Mouse (Mus musculus) heart, adult 11 months (tissue): ENCODE results near the gene Tmem208.

Experiments
- DNase-seq: peaks from one replicate; pipeline ENCODE4 v3.0.0; 2022

The Tmem208 gene

DNA sequence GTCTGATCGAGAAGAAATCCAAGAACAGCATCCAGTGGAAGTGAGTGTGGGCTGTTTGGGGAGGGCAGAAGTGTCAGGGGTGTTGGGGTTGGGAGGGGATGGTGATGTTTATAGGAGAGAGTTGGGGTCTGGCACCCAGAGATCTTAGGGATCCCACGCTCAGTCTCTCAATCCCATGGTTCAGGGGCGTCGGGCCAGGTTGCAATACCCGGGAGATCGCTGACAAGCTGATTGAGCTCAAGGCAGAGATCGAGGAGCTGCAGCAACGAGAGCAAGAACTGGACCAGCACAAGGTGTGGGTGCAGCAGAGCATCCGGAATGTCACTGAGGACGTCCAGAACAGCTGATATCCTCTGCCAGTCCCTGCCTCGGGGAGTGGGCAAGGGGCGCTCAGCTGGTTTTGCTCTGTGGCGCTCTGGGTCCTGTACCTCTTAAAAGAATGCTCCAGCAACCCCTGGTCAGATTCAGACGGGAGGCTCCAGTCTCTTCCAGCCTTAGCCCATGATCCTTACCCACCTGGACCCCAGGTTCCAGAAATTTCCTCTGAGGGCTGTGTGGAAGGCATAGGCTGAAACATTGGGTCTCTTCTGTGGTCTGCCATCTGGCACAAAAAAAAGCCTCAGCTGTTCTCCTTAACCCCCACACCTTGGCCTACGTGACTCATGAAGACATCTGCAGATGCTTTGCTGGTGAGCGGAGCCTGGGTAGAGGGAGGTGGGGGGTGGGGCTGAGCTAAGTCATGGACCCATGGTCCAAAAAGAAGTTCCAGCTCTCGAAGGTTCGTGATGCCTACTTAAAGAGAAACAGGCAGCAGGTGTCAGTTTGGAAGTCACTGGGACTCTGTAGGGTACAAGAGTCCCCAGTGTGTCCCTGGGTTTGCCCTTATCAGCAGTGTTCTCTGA, 27.6 kb upstream of the Tmem208 start:
- peak; percentile 92 for DNase-seq

DNA sequence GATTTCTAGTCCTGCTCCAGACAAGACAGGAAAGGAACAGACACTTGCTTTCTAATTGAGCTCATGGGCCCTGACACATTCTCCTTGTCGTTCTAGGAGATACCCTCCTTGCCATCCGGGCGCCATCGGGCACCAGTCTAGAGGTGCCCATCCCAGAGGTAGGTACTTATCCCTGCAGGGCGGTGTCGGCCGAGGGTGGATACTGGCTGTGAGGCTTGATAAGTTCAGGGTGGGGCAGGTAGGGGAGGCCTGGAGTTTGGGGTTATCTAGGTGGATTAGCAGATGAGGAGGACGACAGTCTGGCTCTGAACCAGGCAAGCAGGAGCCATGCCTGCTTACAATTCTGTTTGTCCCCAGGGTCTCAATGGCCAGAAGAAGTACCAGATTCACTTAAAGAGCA, 26.2 kb upstream of the Tmem208 start:
- peak; percentile 92 for DNase-seq

DNA sequence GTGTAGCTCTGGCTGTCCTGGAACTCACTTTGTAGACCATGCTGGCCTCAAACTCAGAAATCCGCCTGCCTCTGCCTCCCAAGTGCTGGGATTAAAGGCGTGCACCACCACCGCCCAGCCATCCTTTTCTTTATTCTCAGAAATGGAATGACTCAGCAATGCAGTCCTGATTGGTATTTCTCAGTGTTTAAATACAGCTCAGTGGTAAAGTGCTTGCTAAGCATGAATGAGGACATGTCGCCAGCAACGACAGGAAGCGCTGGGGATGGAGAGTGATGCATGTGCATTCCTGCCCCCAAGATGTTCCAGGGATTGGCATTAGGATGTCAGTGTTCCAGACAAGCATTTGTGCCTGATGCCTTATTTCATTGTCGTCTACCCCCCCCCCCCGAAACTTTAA, 22.8 kb upstream of the Tmem208 start:
- DNase-seq = no peak

DNA sequence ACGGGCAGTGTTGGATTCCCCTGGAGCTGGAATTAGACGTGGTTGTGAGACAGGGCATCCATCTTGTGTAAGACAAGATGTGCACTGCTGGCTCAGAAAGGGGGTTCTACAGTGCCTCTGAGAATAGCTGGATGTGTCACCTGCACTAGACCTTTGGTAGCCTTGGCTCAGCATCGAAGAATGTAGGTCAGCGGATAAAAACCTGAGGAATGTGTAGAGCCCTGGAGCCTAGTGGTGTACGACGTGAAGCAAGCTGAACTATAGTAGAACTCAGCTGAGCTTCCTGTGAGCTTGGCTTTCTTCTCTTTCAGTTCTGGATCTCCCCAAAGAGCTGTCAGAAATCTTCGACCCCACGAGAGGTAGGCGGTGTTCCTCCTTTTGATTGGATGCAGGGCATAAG, 22.3 kb upstream of the Tmem208 start:
- no peak for DNase-seq

DNA sequence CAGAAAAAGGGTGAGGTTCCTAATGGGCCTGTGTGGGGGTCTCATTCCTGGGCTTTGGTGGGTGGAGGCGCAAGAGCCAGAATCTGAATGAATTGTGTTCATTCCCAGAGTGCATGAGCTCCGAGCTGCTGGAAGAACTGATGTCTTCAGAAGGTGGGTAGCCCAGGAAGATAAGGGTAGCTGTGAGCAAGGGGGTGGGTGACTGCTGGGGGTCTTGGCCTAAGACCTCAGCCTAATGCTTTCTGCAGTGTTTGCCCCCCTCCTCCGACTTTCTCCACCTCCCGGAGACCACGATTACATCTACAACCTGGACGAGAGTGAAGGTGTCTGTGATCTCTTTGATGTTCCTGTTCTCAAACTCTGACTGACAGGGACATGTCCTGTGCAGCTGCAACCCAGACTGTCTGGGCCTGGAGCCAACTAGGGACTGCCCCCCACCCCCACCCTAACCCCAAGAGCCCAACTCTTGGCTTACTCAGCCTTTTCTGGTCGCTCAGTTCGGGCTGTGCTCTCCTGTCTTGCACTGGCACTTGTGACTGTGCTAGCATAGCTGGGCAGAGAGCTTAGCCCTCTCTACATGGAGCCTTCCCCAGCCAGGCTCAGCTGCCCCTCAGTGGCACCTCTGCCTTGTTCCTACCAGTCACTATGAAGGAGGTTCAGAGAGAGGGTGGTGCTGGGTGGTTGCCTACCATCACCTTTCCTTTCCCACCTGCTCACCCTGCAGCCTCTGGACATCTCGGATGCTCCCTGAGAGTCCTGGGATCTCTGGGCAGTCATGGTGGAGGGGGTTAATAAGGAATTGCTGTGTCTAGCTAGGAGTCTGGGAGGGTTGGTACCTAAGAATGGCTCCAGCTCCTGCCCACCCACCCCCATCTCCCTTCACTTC, 21.6 kb upstream of the Tmem208 start:
- DNase-seq = no peak

DNA sequence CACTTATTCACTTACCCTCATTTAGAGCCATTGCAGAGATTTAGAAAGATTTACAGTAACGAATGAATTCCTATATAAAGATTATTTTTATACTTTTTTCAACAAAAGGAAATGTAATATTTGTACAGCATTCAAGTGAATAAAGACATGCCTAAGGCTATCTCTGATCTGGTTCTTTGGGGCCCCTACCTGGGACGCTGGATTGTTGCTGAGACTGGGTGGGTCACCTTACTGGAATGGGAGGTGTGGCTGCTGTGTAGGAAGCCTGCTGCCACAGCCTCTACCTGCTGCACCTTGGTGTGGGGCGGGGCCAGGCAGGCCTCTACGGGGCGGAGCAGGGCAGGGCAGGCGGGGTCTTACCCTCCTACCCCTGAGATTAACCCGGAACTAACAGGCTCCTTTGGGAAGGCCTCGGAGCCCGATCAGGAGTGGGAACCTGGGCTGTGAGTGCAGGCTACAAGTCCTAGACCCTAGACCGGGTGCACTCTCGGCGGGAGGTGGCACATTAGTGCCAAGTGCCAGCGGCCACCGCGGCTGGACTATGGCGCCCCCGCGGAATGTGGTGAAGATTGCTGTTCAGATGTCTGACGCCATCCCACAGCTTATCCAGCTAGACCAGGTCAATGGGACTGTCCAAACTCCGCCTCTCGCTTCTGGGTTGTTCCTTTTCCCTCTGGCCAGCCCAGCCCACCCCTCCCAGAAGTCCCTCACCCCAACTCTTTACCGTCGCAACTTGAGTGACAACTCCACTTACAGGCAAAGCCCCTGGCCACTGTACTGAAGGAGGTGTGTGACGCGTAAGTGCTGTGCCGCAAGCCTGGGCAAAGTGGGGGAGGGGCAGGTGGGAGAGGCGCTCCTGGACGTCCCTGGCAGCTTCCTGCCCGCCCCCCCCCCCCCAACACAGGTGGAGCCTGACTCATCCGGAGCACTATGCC, 20.7 kb upstream of the Tmem208 start, which contains the start of gene Elmo3:
Elmo3 (plus strand) TSS at position 391 of the 935 bp plus-strand sequence.
- peak; percentile 94 for DNase-seq

DNA sequence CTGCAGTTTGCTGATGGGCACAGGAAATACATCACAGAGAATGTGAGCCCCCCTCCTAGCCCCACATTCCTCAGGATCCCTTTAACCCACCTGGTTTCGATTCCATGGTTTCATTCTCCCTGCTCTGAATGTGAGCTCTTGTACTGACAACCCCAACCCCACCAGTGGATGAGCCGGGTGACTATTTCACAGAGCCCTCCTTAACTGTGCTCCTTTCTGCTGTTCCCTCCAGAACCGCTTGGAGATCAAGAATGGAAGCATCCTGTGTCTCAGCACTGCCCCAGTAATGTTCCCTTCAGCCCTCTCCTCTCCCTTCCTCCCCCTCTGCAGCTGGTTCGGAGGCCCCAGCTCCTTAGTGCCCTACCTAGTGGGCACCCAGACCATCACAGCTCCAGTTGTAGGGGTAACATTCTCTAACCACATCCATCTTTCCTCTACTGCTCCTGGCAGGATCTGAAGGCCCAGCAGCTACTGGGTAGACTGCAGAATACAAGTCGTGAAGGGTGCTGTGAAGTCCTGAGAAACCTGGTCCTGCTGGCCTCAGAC, 19.9 kb upstream of the Tmem208 start:
- DNase-seq = no peak

DNA sequence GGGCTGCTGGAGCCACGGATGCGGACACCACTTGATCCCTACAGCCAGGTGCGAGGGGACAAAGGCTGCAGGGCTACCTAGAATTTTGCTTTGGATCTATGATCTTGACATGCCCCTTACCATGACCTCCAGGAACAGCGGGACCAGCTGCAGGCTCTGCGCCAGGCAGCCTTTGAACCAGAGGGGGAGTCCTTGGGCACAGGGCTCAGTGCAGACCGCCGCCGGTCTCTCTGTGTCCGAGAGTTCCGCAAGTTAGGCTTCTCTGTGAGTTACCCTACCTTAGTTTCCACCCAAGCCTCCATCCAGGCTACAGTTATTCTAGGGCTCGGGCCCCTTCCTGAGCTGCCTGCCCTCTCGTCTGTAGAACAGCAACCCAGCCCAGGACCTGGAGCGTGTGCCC, 18.5 kb upstream of the Tmem208 start:
- no peak for DNase-seq

DNA sequence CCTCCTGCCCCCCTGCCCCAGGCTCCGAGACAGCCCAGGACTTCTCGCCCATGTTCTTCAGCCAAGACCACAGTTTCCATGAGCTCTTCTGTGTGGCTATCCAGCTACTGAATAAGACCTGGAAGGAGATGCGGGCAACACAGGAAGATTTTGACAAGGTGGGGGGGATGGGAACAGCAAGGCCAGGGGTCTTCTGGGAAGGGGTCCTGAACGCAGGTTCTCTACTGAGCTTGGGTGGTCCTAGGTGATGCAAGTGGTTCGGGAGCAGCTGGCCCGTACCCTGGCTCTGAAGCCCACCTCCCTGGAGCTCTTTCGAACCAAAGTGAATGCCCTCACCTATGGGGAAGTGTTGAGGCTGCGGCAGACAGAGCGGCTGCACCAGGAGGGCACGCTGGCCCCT, 17.7 kb upstream of the Tmem208 start:
- DNase-seq = peak; percentile 88

DNA sequence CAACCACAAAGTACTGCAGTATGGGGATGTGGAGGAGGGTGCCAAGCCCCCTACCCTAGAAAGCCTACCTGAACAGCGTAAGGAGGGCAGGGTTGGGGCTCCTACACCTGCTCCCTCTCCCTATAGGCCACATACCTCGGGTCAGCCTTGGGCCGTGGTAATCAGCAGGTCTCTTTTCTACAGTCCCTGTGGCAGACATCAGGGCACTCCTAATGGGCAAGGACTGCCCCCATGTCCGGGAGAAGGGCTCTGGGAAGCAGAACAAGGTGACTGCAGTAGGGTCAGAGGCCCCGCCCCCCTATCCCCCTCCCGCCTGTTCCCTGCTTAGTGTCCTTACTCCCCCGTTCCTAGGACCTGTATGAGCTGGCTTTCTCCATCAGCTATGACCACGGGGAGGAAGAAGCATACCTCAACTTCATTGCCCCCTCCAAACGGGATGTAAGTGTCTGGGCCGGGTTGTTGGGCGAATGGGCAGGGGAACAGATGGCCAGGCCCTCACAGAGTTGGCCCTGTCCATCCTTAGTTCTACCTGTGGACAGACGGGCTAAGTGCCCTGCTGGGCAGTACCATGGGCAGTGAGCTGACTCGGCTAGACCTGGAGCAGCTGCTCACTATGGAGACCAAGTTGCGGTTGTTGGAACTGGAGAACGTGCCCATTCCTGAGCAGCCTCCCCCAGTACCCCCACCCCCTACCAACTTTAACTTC, 16.9 kb upstream of the Tmem208 start:
- peak; percentile 87 for DNase-seq

DNA sequence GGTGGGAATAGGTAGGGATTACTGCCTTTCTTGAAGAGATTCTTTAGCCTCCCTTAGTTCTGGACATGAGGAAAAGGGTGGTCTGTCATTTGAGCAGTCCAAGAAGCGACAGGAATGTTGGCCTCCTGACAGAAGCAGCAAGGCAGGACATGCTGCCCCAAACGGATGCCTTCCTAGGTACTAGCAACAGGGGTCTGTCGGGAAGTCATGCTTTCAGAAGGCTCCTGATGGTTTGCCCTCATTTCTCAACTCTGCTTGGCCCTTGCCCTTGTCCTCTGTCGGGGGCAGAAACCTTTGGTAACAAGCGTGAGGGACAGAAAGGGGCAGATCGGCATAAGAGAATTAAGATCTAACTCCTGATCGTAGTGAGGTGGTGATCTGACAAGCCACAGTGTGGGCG, 16.0 kb upstream of the Tmem208 start:
- DNase-seq = no peak

DNA sequence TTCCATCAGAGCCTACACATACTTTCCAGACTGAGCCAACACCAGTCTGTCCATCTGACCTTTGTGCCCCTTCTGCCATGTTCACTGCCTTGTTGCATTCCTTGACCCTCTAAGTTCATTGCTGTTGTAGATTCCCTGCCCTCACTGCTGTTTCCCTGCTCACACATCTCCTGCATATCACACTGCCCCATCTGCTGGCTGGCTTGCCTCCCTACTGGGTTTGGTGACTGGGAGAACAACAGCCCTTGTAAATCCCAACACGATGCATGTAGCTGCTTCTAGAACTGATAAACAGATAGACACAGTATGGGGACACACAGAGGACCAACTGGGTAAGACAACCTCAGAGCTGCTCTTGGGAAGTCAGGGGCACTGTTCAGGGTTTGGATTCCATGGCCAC, 14.4 kb upstream of the Tmem208 start:
- no peak for DNase-seq

DNA sequence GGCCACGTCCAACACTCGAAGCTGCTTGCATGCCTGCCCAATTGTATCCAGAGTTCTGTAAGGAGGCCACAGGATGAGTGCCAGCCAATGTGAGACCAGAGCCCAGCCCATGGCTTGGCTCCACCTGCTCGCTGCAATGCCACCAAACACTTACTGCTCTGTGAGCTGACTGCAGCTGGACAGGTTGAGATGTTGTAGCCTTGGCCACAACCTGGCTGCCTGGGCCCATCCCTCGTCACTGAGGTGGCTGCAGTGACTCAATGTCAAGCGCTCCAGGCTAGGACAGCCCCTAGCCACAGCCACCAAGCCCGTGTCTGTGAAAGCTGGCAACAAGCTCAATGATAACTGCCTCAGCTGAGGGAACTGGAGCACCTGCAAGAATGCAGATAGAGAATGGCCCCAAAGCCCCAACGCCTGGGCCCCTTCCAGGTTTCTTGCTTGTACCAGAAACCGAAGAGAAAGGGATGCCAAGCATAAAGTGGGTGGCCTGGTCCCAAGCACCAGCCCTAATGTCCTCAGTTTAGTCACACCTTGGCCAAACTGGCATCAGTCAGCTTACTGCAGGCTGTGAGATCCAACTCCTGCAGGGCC, 13.2 kb upstream of the Tmem208 start:
- DNase-seq = peak; percentile 97

DNA sequence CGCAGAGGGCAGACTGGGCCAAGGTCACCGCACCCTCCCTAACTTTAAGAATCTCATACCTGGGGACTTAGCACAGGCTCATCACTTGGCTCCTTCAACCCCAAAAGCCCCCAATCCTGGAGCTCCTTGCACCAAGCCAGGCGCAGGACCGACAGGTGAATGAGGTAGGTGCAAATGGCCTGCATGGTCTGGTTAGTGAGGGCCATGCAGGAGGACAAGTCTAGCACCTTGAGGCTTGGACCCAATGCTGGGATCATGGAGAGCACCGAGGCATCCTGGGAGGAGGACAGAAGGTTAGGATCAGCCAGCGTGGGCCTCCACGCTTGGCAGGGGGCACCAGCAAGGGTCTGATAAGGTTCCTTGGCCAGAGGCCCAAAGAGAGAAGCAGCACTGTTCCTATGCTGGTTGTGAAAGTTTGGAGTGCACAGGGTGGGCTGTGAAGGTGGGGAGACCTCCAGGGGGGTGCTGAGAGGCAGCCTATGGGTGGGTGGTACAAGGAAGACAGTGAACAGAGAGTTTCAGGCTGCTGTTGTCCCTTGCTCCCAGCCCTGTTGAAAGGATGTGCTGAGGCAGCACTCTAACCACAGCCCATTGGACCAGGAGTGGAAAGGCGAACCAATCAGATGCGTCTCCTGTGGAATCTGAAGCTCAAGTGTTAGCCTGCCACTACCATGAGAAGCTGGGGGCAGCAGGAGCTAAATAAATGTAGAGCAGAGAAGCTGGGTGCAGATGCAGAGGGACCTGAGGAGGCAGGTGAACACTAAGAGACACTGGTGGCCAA, 12.3 kb upstream of the Tmem208 start:
- peak; percentile 86 for DNase-seq

DNA sequence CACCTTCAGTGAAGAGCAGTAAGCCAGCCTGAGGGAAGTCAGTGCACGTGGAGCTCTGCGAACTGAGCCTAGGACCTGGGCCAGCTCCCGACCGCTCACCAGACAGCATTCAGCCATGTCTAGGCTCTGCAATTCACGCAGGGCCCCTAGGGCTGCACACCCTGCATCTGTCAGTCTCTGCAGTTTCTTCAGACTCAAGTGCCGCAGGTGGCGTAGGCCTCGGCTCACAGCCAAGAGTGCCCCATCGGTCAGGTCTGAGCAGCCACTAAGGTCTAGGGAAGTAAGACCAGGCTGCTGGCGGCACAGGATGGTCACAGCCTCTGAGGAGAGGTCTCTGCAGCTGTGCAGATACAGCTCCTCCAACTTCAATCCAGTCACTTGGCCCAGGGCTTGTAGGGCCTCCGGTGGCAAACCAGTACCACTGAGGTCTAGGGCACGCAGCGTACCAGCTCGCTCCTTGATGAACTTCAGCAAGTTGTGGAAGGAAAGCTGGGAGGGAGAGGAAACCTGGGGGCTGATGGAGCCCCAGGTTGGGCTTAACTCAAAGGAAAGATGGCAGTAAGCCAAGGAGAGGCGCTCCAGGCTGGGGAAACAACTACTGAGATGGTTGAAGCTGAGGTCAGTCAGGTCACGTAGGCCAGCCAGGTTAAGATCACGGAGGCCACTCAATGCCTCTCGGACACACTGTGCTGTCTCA, 10.9 kb upstream of the Tmem208 start:
- DNase-seq = no peak

DNA sequence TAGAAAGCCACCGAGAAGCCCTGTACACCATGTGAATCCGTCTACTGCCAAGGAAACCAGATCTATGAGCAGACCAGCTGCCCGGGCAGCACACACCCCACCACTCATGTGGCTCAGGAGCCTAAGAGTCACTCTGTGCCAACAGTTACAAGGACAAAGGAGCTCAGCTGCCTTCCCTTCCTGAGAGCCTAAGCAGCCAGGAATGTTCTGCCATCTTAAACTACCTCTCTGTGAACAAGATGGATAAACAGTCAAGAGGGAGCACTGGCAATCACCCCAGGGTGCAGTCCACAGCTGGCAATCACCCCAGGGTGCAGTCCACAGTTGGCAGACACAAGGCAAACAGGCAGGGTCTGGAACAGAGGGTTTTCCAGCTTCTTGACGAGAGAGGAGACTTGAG, 8.2 kb upstream of the Tmem208 start:
- peak; percentile 94 for DNase-seq

DNA sequence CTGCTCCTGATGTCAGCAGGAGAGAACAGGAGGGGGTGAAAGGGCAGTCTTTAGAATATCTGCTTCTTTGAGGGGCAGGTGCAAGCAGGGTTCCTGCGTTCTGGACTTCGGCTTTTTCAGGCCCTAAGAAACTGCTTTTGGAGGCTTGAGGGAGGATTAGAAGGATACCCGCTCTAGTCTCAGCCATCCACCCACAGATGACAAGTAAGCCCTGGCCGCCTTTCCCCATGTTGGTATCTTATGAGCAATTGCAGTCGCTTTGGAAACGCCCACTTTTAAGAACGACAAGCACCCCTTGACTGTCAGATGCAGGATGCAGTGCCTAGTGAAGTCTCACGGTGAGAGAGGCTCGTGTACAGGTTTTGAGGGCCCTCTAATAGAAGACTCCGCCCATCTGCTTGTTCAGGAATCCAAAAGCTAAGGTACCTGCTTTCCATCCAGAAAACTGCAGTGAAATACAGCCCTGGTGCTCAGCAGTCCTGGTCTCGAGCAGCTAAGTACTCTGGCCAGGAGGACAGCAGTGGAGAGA, 7.4 kb upstream of the Tmem208 start:
- no peak for DNase-seq

DNA sequence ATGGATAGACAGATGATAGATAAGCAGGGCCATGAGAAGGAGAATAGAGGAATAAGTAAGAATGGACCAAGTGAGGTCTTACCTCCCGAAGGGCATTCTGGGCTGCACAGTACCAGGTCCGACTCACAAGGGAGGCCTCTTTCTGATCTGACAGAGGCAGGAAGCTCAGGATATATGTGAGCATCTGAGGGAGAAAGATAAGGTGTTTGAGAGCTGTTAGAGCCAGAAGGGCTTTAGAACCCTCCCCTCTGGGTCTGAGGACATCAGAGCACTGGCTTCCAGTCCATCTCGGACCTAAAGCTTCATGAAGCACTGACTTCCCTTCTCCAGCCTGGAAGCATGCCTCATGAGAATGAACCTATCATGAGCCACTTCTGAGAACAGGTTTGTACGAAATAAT, 3.0 kb upstream of the Tmem208 start:
- no peak for DNase-seq

DNA sequence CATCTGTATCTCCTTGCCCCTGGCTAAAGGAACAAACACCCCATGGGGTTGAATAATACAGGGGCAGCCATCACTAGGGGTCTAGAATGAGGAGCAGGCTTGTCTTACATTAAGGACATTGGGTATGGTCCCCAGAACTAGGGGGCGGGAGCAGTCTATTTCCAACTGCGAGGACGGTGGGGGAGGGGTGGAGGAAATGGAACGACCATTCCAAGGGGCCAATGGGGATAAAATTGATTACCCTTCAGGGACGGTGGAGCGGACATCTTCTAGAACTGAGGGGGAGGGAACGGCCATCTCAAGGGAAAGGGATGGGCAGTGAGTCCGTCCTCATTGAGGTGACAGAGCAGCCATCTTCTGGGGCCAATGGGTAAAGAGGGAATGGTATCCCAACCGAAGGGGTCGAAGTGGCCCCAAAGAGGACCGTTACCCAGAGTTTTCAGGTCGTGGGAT, 487 bp upstream of the Tmem208 start:
- no peak for DNase-seq
